In the genomic region with DNA sequence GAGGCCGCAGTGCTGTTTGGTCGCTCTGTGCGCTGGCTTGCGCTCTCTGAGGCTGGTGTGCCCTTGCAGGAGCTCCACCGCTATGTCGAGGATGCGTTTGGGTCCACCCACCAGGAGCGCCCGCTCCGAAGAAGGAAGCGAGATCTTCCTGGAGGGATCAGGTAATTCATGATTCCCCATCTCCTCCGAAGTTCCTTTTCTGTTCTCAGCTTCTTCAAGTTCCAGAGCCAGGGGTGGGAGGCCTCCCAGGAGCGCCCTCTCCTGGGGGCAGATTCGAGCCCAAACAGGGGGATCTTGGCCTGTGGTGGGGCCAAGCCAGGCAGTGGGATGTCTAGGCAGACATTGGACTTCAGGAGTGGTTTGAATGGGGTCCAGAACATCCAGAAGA, we compare ENCODE assay signal across 8 mouse cellular contexts. TPM values are rescaled to one million over a fixed set of nuclear protein-coding genes. Genes with fewer than 3 reads are reported as not detected.
DNase-seq lines count a peak whose midpoint lies in the region; ATAC-seq and TF ChIP-seq lines count a peak whose summit lies in the region.

No protein-coding gene starts in this region.

- TF ChIP-seq POLR2A in ES-Bruce4 (IDR thresholded peaks at IDR 0.05; ENCODE audit: insufficient read depth, low read length) = no peak
- no peak for TF ChIP-seq POLR2A in limb, embryonic 14.5 days (IDR thresholded peaks at IDR 0.05; ENCODE audit: borderline replicate concordance, extremely low read depth, insufficient read depth, insufficient read length)

- no peak for TF ChIP-seq EP300 in ES-Bruce4 (IDR thresholded peaks at IDR 0.05; ENCODE audit: insufficient read depth, low read depth, low read length)
- no peak for TF ChIP-seq EP300 in heart, postnatal 0 days (IDR thresholded peaks at IDR 0.05; ENCODE audit: low read depth)

- TF ChIP-seq CTCF in ES-Bruce4 (IDR thresholded peaks at IDR 0.05; ENCODE audit: low read depth, low read length) = peak; percentile 66
- peak; percentile 18; the same call in 1 of the 2 replicates for TF ChIP-seq CTCF in heart, postnatal 0 days (IDR thresholded peaks at IDR 0.05; ENCODE audit: low read depth)

- DNase-seq in adrenal gland, postnatal 14 days = peak; percentile 59
- DNase-seq in heart, postnatal 0 days (ENCODE audit: low spot score) = no peak
- DNase-seq in limb, embryonic 14.5 days (ENCODE audit: low spot score) = no peak
- DNase-seq in midbrain, embryonic 14.5 days = no peak
- no peak for DNase-seq in right cerebral cortex, postnatal 10 days (ENCODE audit: low spot score in 2 of 2)
- no peak for DNase-seq in cerebellum, postnatal 36 days

- H3K36me3 ChIP-seq in ES-Bruce4 (ENCODE audit: control insufficient read depth, insufficient read depth, low read length, poor library complexity, severe bottlenecking) = no peaks in the 10 kb centered on the region
- no peaks in the 10 kb centered on the region for H3K36me3 ChIP-seq in heart, postnatal 0 days (replicated peaks; ENCODE audit: control insufficient read depth, insufficient read depth, low read length)
- H3K36me3 ChIP-seq in limb, embryonic 14.5 days (ENCODE audit: control insufficient read depth, insufficient read depth, low read length) = no peaks in the 10 kb centered on the region
- H3K36me3 ChIP-seq in midbrain, embryonic 14.5 days (ENCODE audit: control insufficient read depth, insufficient read depth, low read length) = no peaks in the 10 kb centered on the region

- ATAC-seq in heart, postnatal 0 days (ENCODE audit: insufficient read depth, low read depth) = no peak
- ATAC-seq in limb, embryonic 14.5 days (ENCODE audit: low FRiP score, low read depth) = no peak
- ATAC-seq in midbrain, embryonic 14.5 days (ENCODE audit: low FRiP score, low TSS enrichment) = no peak
- no peak for ATAC-seq in erythroid progenitor cell, adult 5-6 weeks (replicated peaks; ENCODE audit: low FRiP score, poor library complexity, severe bottlenecking)

- no peaks in the 10 kb centered on the region for H3K27me3 ChIP-seq in ES-Bruce4 (ENCODE audit: control insufficient read depth, insufficient read depth, low read length, poor library complexity, severe bottlenecking)
- 0 out of 2 replicates have a peak, but pooled peaks cover 5% of the 10 kb centered on the region for H3K27me3 ChIP-seq in heart, postnatal 0 days (ENCODE audit: control insufficient read depth, insufficient read depth, low read length)
- peaks cover 9% of the 10 kb centered on the region; the same call in 1 of the 2 replicates for H3K27me3 ChIP-seq in limb, embryonic 14.5 days (ENCODE audit: control insufficient read depth, insufficient read depth, low read length)
- no peaks in the 10 kb centered on the region for H3K27me3 ChIP-seq in midbrain, embryonic 14.5 days (ENCODE audit: control insufficient read depth, insufficient read depth, low read length)

- peak overlapping the region; percentile 83 for H3K4me3 ChIP-seq in ES-Bruce4 (ENCODE audit: low read depth, low read length)
- peak overlapping the region; percentile 51 for H3K4me3 ChIP-seq in heart, postnatal 0 days (ENCODE audit: low read depth, low read length)
- peak overlapping the region; percentile 41 for H3K4me3 ChIP-seq in limb, embryonic 14.5 days (replicated peaks; ENCODE audit: low read length)
- H3K4me3 ChIP-seq in midbrain, embryonic 14.5 days (replicated peaks; ENCODE audit: low read depth, low read length) = peak overlapping the region; percentile 50

- H3K27ac ChIP-seq in ES-Bruce4 (ENCODE audit: insufficient read depth, low read length) = peak overlapping the region; percentile 7; the same call in 1 of the 2 replicates
- H3K27ac ChIP-seq in heart, postnatal 0 days (ENCODE audit: low read depth) = peak overlapping the region; percentile 90
- peak overlapping the region; percentile 90 for H3K27ac ChIP-seq in limb, embryonic 14.5 days (replicated peaks; ENCODE audit: low read depth, low read length)
- H3K27ac ChIP-seq in midbrain, embryonic 14.5 days (replicated peaks; ENCODE audit: low read depth, low read length) = no peak overlapping the region

- H3K4me1 ChIP-seq in ES-Bruce4 (ENCODE audit: control insufficient read depth, insufficient read depth, low read length) = peaks cover 2% of the 10 kb centered on the region
- no peaks in the 10 kb centered on the region for H3K4me1 ChIP-seq in heart, postnatal 0 days (ENCODE audit: control insufficient read depth, insufficient read depth)
- H3K4me1 ChIP-seq in limb, embryonic 14.5 days (ENCODE audit: control insufficient read depth, insufficient read depth, low read length) = peaks cover 34% of the 10 kb centered on the region
- H3K4me1 ChIP-seq in midbrain, embryonic 14.5 days (ENCODE audit: control insufficient read depth, insufficient read depth, low read length) = peaks cover 6% of the 10 kb centered on the region

- H3K4me2 ChIP-seq in heart, postnatal 0 days (ENCODE audit: low read depth, low read length) = peak overlapping the region; percentile 65
- peak overlapping the region; percentile 63 for H3K4me2 ChIP-seq in limb, embryonic 14.5 days (replicated peaks; ENCODE audit: low read depth, low read length, severe bottlenecking)
- peak overlapping the region; percentile 72 for H3K4me2 ChIP-seq in midbrain, embryonic 14.5 days (ENCODE audit: low read length)

- peak overlapping the region; percentile 23 for H3K9ac ChIP-seq in ES-Bruce4 (ENCODE audit: low read depth, poor library complexity, severe bottlenecking)
- peak overlapping the region; percentile 28; the same call in 1 of the 2 replicates for H3K9ac ChIP-seq in heart, postnatal 0 days (replicated peaks; ENCODE audit: low read depth, low read length)
- H3K9ac ChIP-seq in limb, embryonic 14.5 days (ENCODE audit: low read depth, low read length, severe bottlenecking) = peak overlapping the region; percentile 34; the same call in 1 of the 2 replicates
- H3K9ac ChIP-seq in midbrain, embryonic 14.5 days (replicated peaks; ENCODE audit: low read length) = no peak overlapping the region

- no peaks in the 10 kb centered on the region for H3K9me3 ChIP-seq in ES-Bruce4 (replicated peaks; ENCODE audit: control insufficient read depth, insufficient read depth, low read length, poor library complexity, severe bottlenecking)
- H3K9me3 ChIP-seq in heart, postnatal 0 days (replicated peaks; ENCODE audit: control insufficient read depth, low read length) = no peaks in the 10 kb centered on the region
- H3K9me3 ChIP-seq in limb, embryonic 14.5 days (ENCODE audit: control insufficient read depth, low read length) = no peaks in the 10 kb centered on the region
- no peaks in the 10 kb centered on the region for H3K9me3 ChIP-seq in midbrain, embryonic 14.5 days (ENCODE audit: control insufficient read depth, low read length)

- WGBS in heart, postnatal 0 days = 12% methylated on average over 14 of the region's 14 CpGs
- 25% methylated on average over 14 of the region's 14 CpGs for WGBS in limb, embryonic 14.5 days
- 14% methylated on average over 14 of the region's 14 CpGs for WGBS in midbrain, embryonic 14.5 days

RNA-seq across cellular contexts. Expression of a gene that starts 0.6 kb away (rescaled TPM):
- polyA plus RNA-seq in ES-Bruce4 (2011; ENCODE audit: insufficient read depth, insufficient read length, low read depth, missing spikeins) = 7.6 and 10.2 TPM in 2 replicates
- 9.7 and 11.0 TPM in 2 replicates for total RNA-seq in adrenal gland, postnatal 14 days (2021)
- total RNA-seq in heart, postnatal 0 days (2014; rRNA removed; ENCODE audit: low replicate concordance) = 1.2 and 1.7 TPM in 2 replicates
- polyA plus RNA-seq in heart, postnatal 0 days (2015; fragmentation: Nextera tagmentation; extraction: Ambion mirVana) = 2.2 and 2.9 TPM in 2 replicates
- 7.1 and 7.9 TPM in 2 replicates for polyA plus RNA-seq in limb, embryonic 14.5 days (2012; rRNA removed)
- polyA plus RNA-seq in limb, embryonic 14.5 days (2014; fragmentation: Nextera tagmentation; extraction: Ambion mirVana) = 2.5 and 3.1 TPM in 2 replicates
- 2.6 and 3.1 TPM in 2 replicates for polyA plus RNA-seq in midbrain, embryonic 14.5 days (2014; fragmentation: Nextera tagmentation; extraction: Ambion mirVana)
- not detected in 2 replicates for total RNA-seq in erythroid progenitor cell, adult 5-6 weeks (2015; ENCODE audit: low replicate concordance)
- 2.6 TPM in 1 of 2 replicates, not detected in the other for total RNA-seq in erythroid progenitor cell, adult 5-6 weeks (2017; ENCODE audit: low replicate concordance)

RNA-seq across cellular contexts. Expression of a gene that starts 3.2 kb away (rescaled TPM):
- polyA plus RNA-seq in ES-Bruce4 (2011; ENCODE audit: insufficient read depth, insufficient read length, low read depth, missing spikeins) = 10.6 and 11.0 TPM in 2 replicates
- 212 TPM in 2 replicates for total RNA-seq in adrenal gland, postnatal 14 days (2021)
- total RNA-seq in heart, postnatal 0 days (2014; rRNA removed; ENCODE audit: low replicate concordance) = 43.4 and 46.1 TPM in 2 replicates
- 73.0 and 75.6 TPM in 2 replicates for polyA plus RNA-seq in heart, postnatal 0 days (2015; fragmentation: Nextera tagmentation; extraction: Ambion mirVana)
- 201 and 274 TPM in 2 replicates for polyA plus RNA-seq in limb, embryonic 14.5 days (2012; rRNA removed)
- 318 and 324 TPM in 2 replicates for polyA plus RNA-seq in limb, embryonic 14.5 days (2014; fragmentation: Nextera tagmentation; extraction: Ambion mirVana)
- 5.2 and 32.1 TPM in 2 replicates for polyA plus RNA-seq in midbrain, embryonic 14.5 days (2014; fragmentation: Nextera tagmentation; extraction: Ambion mirVana)
- 75.5 and 85.4 TPM in 2 replicates for total RNA-seq in erythroid progenitor cell, adult 5-6 weeks (2015; ENCODE audit: low replicate concordance)
- total RNA-seq in erythroid progenitor cell, adult 5-6 weeks (2017; ENCODE audit: low replicate concordance) = 19.1 and 41.8 TPM in 2 replicates

RNA-seq across cellular contexts. Expression of a gene that starts 27.7 kb away (rescaled TPM):
- 21.7 and 28.2 TPM in 2 replicates for polyA plus RNA-seq in ES-Bruce4 (2011; ENCODE audit: insufficient read depth, insufficient read length, low read depth, missing spikeins)
- total RNA-seq in adrenal gland, postnatal 14 days (2021) = 80.0 and 80.8 TPM in 2 replicates
- total RNA-seq in heart, postnatal 0 days (2014; rRNA removed; ENCODE audit: low replicate concordance) = 94.0 and 124 TPM in 2 replicates
- polyA plus RNA-seq in heart, postnatal 0 days (2015; fragmentation: Nextera tagmentation; extraction: Ambion mirVana) = 11.7 and 12.0 TPM in 2 replicates
- 17.1 and 22.7 TPM in 2 replicates for polyA plus RNA-seq in limb, embryonic 14.5 days (2012; rRNA removed)
- polyA plus RNA-seq in limb, embryonic 14.5 days (2014; fragmentation: Nextera tagmentation; extraction: Ambion mirVana) = 3.5 and 4.7 TPM in 2 replicates
- 5.1 and 7.5 TPM in 2 replicates for polyA plus RNA-seq in midbrain, embryonic 14.5 days (2014; fragmentation: Nextera tagmentation; extraction: Ambion mirVana)
- total RNA-seq in erythroid progenitor cell, adult 5-6 weeks (2015; ENCODE audit: low replicate concordance) = 0.84 and 1.1 TPM in 2 replicates
- 4.0 and 4.6 TPM in 2 replicates for total RNA-seq in erythroid progenitor cell, adult 5-6 weeks (2017; ENCODE audit: low replicate concordance)

RNA-seq across cellular contexts. Expression of a gene that starts 27.9 kb away (rescaled TPM):
- 2.0 and 3.4 TPM in 2 replicates for polyA plus RNA-seq in ES-Bruce4 (2011; ENCODE audit: insufficient read depth, insufficient read length, low read depth, missing spikeins)
- 0.59 TPM in 1 of 2 replicates, not detected in the other for total RNA-seq in adrenal gland, postnatal 14 days (2021)
- total RNA-seq in heart, postnatal 0 days (2014; rRNA removed; ENCODE audit: low replicate concordance) = 0.27 TPM in 1 of 2 replicates, not detected in the other
- 0.58 and 0.71 TPM in 2 replicates for polyA plus RNA-seq in heart, postnatal 0 days (2015; fragmentation: Nextera tagmentation; extraction: Ambion mirVana)
- polyA plus RNA-seq in limb, embryonic 14.5 days (2012; rRNA removed) = 0.49 and 0.83 TPM in 2 replicates
- polyA plus RNA-seq in limb, embryonic 14.5 days (2014; fragmentation: Nextera tagmentation; extraction: Ambion mirVana) = 0.53 and 0.99 TPM in 2 replicates
- polyA plus RNA-seq in midbrain, embryonic 14.5 days (2014; fragmentation: Nextera tagmentation; extraction: Ambion mirVana) = not detected in 2 replicates
- not detected in 2 replicates for total RNA-seq in erythroid progenitor cell, adult 5-6 weeks (2015; ENCODE audit: low replicate concordance)
- 1.3 TPM in 1 of 2 replicates, not detected in the other for total RNA-seq in erythroid progenitor cell, adult 5-6 weeks (2017; ENCODE audit: low replicate concordance)

RNA-seq across cellular contexts. Expression of a gene that starts 46.2 kb away (rescaled TPM):
- 0.43 and 0.68 TPM in 2 replicates for polyA plus RNA-seq in ES-Bruce4 (2011; ENCODE audit: insufficient read depth, insufficient read length, low read depth, missing spikeins)
- total RNA-seq in adrenal gland, postnatal 14 days (2021) = 0.93 and 1.2 TPM in 2 replicates
- total RNA-seq in heart, postnatal 0 days (2014; rRNA removed; ENCODE audit: low replicate concordance) = 1.0 and 3.1 TPM in 2 replicates
- 0.12 and 0.16 TPM in 2 replicates for polyA plus RNA-seq in heart, postnatal 0 days (2015; fragmentation: Nextera tagmentation; extraction: Ambion mirVana)
- 4.9 and 7.4 TPM in 2 replicates for polyA plus RNA-seq in limb, embryonic 14.5 days (2012; rRNA removed)
- 0.59 and 0.61 TPM in 2 replicates for polyA plus RNA-seq in limb, embryonic 14.5 days (2014; fragmentation: Nextera tagmentation; extraction: Ambion mirVana)
- 2.3 and 4.4 TPM in 2 replicates for polyA plus RNA-seq in midbrain, embryonic 14.5 days (2014; fragmentation: Nextera tagmentation; extraction: Ambion mirVana)
- not detected in 2 replicates for total RNA-seq in erythroid progenitor cell, adult 5-6 weeks (2015; ENCODE audit: low replicate concordance)
- not detected in 2 replicates for total RNA-seq in erythroid progenitor cell, adult 5-6 weeks (2017; ENCODE audit: low replicate concordance)
